Mouse (Mus musculus) B cell, adult 67 days (primary cell): ENCODE measurements around the gene Tstd1. TPM values are rescaled to one million over a fixed set of nuclear protein-coding genes. Genes with fewer than 3 reads are reported as not detected.

Experiments used
- total RNA-seq, 2 experiments: library from RNA; stranded (reverse); gene quantifications; 4 replicates each; pipeline ENCODE4 v1.2.4; 2023

Tstd1 gene
- 10 to 100 TPM; 13.0 to 13.2 TPM for total RNA-seq

DNA sequence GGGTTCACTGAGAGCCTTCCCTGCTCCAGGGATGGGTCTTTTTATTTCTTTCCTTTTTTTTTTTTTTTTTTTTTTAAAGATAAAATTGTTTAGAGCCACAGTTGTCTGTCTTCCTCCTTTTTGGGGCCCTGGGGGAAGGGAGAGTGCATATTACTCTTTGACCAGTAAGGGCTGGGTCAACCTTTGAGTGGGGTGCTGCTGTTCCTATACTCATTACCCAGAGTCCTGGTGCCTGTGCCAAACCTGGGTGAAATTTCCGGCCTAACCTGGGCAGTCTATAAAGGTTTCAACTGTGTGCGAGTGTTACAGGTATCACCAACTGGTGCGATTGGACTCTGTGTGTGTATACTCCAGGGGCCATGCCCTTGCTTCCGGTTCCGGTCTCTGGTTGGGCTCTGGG is at the start of gene Tstd1:
Gene Tstd1 (plus strand): TSS at position 213 of the 400 bp plus-strand sequence.

DNA sequence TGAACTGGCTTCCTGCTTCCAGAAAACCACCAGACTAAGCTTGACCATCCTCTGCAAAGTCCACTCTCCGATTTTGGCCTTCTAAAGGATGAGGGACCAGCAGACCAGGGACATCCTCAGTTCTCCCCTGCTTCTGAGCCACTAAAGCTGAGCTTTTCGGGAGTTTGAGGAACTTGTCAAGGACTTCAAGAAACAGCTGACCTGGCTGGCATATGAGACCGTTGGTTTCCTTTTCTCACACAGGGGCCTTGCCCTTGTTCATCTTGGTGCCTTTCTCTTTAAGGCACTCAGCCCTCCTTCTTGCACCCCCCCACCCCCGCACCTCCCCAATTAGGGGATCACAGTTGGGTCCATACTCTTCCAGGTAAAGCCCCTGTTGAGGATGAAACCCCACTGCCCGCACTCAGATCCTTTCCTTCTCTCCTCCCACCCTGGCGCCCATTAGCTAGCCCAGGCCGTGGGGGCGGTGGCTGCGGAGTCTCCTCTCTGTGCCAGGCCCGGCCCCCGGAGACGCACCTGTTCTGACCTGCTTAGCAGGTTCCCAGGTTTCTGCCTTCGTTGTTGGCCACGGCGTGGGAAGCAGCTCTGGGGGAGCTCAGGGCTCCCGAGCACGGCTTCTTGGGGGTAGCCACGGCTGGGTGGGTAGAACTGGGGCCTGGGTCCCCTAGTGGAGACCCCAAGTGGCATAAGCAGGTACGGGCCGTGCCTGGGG is 48.7 kb upstream of the Tstd1 start, which contains the start of gene Nectin4:
Gene Nectin4 (plus strand): TSS at position 255 of the 712 bp plus-strand sequence.

DNA sequence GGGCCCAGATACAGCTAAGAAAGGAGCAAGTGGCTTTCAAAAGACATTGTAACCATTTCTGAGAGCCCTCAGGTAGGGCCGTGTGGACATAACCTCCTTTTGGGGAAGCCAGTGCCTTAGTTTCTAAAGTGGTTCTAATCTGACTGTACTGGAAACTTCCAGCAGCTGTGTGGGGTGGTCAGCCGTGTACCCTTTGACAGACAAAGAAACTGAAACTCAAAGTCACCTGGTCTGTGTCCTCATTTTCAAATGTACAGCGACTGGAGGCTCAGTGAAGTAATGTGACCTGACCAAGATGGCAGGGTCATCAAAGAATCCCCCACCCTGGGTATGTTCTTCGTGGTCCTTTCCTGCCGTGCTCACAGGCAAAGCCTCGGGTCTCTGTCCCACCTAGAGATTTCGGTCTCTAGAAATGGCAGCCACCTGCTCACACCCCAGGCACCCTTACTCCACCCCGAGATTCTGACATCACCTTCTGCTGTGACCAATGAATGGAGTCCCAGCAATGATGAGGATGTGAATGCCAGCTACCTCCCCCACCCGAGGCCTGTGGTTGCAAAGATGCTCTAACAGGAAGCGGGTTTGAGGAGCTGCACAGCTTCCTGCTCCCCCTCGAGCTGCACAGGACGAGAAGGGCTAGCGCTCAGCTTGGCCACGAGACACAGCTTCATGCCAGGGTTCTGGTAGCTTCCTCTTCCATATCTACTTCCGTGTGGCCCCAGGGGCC is 30.1 kb upstream of the Tstd1 start, which contains the start of gene Arhgap30:
Gene Arhgap30 (plus strand): TSS at position 579 of the 727 bp plus-strand sequence.

DNA sequence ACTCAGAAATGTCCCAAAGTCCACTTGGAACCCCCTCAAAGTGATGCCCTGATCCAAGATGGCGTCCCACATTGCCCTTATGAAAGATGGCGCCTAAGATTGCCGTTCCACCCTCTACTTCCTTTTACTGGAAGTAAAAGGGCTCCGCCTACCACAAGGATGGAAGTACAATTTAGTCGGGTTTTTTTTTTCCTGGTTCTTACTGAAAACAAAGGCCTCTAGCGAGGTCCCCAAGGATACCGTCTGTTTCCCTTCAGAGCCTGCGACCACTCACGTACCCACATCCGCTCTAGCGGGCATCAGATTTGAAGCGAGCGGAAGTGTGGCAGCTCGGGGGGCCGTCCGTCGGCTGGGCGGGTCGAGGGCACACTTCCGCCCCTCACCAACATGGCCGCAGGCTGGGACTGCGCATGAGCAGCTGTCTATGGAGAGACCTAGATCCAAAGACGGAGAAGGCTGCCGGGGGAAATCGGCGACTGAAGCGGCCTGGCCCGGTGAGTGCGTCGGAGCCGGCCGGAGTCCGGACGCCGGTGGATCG is 7.7 kb upstream of the Tstd1 start, which contains the start of gene Usf1:
Gene Usf1 (plus strand): TSS at position 367 of the 538 bp plus-strand sequence.

DNA sequence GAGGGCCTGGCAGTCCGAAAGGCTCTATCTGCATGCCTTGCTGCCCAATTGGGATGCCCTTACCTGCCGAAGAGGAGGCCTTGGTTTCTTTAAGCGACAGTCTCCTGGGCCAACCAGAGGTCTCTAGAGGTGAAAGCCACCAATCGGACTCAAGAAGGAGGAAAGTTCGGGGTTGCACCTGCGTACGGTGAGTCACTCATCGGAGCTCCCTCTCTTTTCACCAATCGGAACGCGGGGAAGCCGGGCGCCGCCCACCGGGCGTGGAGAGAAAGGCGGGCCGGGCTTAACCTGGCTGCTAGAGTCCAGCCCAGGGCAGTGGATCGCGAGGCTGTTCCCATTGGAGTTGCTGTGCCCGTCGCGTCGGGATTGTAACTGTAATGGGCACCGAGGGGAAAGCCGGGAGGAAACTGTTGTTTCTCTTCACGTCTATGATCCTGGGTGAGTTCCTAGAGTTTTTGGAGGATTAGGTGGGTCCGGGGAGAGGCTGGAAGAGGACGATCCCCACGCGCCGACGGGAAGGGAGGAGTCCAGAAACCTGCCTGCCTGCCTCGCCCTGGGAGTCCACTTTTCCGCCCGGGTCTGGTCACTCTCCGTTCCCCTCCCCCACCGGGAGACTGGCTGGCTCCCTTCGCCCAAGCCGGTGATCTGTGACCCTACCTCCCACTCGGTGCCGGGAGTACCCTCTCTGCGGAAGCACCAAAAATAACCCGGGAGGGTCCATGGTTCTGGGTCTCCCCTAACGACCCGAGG is 18.8 kb downstream of the Tstd1 start, which contains the start of gene F11r:
Gene F11r (plus strand): TSS at position 272 of the 750 bp plus-strand sequence.

Other genes starting within 250 kb of the Tstd1 start
- gene Pcp4l1, start 222.6 kb upstream of the Tstd1 start, total RNA-seq: not detected
- not detected for gene Nr1i3, start 204.9 kb upstream of the Tstd1 start, total RNA-seq
- 10 to 100 TPM; 21.2 to 22.8 TPM for gene Tomm40l, start 196.4 kb upstream of the Tstd1 start, total RNA-seq
- not detected for gene Apoa2, start 193.8 kb upstream of the Tstd1 start, total RNA-seq
- 1 to 10 TPM; 1.5 to 6.4 TPM for gene Fcer1g, start 184.5 kb upstream of the Tstd1 start, total RNA-seq
- gene Adamts4, start 168.5 kb upstream of the Tstd1 start, total RNA-seq: not detected
- gene Ndufs2, start 167.5 kb upstream of the Tstd1 start, total RNA-seq: 100 to 1,000 TPM; 131 to 140 TPM
- gene B4galt3, start 148.5 kb upstream of the Tstd1 start, total RNA-seq: 100 to 1,000 TPM in 1 of 2 experiments, 10 to 100 TPM in 1; 96.6 to 105 TPM
- 10 to 100 TPM; 62.8 to 71.7 TPM for gene Ppox, start 137.7 kb upstream of the Tstd1 start, total RNA-seq
- 10 to 100 TPM; 59.3 to 66.9 TPM for gene Usp21, start 130.9 kb upstream of the Tstd1 start, total RNA-seq
- gene Ufc1, start 123.8 kb upstream of the Tstd1 start, total RNA-seq: 10 to 100 TPM; 46.1 to 46.6 TPM
- gene Dedd, start 89.7 kb upstream of the Tstd1 start, total RNA-seq: 10 to 100 TPM; 40.6 to 43.6 TPM
- gene Nit1, start 73.2 kb upstream of the Tstd1 start, total RNA-seq: 10 to 100 TPM; 29.2 to 29.4 TPM
- gene Pfdn2, start 73.2 kb upstream of the Tstd1 start, total RNA-seq: 10 to 100 TPM; 57.3 to 70.0 TPM
- gene Klhdc9, start 58.1 kb upstream of the Tstd1 start, total RNA-seq: under 1 TPM in 1 of 2 experiments, not detected in 1; 0.70 TPM
- under 1 TPM in 1 of 2 experiments, not detected in 1; 0.32 TPM for gene Nectin4, start 48.8 kb upstream of the Tstd1 start, total RNA-seq
- 100 to 1,000 TPM; 326 to 330 TPM for gene Arhgap30, start 29.9 kb upstream of the Tstd1 start, total RNA-seq
- gene Usf1, start 7.6 kb upstream of the Tstd1 start, total RNA-seq: 100 to 1,000 TPM; 190 to 199 TPM
- gene F11r, start 18.7 kb downstream of the Tstd1 start, total RNA-seq: 1 to 10 TPM in 1 of 2 experiments, under 1 TPM in 1; 0.64 to 1.3 TPM
- 10 to 100 TPM in 1 of 2 experiments, 1 to 10 TPM in 1; 8.3 to 10.2 TPM for gene Alyref2, start 84.6 kb downstream of the Tstd1 start, total RNA-seq
- not detected for gene Itln1, start 116.4 kb downstream of the Tstd1 start, total RNA-seq
- 10 to 100 TPM; 13.3 to 15.7 TPM for gene Cd244a, start 140.3 kb downstream of the Tstd1 start, total RNA-seq
- gene Ly9, start 188.5 kb downstream of the Tstd1 start, total RNA-seq: 100 to 1,000 TPM; 131 to 138 TPM
- gene Slamf7, start 234.2 kb downstream of the Tstd1 start, total RNA-seq: 10 to 100 TPM; 63.0 to 63.9 TPM